Mouse (Mus musculus) neural tube, embryonic 15.5 days (tissue): Measurements from ENCODE around the gene Iffo1. TPM values are rescaled to one million over a fixed set of nuclear protein-coding genes. Genes with fewer than 3 reads are reported as not detected.

ENCODE experiments used
- ATAC-seq: fragments of 200-750 bp; cut with Nextera tagmentation; 2 replicates; pipeline ENCODE4 v1.8.0; 2017; ENCODE audit warnings: mild to moderate bottlenecking, moderate TSS enrichment, moderate library complexity; ENCODE audit not compliant: low FRiP score
- H3K27ac ChIP-seq: fragments of 300-500 bp; sonication (generic); replicated peaks from 2 replicates; pipeline ENCODE4 v1.5.1; 2015; ENCODE audit warnings: mild to moderate bottlenecking, inconsistent platforms
- H3K27me3 ChIP-seq: fragments of 300-500 bp; sonication (generic); replicated peaks from 2 replicates; pipeline ENCODE4 v1.6.1; 2015; ENCODE audit warnings: inconsistent platforms
- H3K36me3 ChIP-seq: fragments of 300-500 bp; sonication (generic); 2 replicates; pipeline ENCODE4 v1.6.1; 2015; ENCODE audit warnings: inconsistent platforms
- H3K4me1 ChIP-seq: fragments of 300-500 bp; sonication (generic); 2 replicates; pipeline ENCODE4 v1.6.1; 2015; ENCODE audit warnings: inconsistent platforms
- H3K4me2 ChIP-seq: fragments of 300-500 bp; sonication (generic); 2 replicates; pipeline ENCODE4 v1.6.1; 2015; ENCODE audit warnings: inconsistent platforms, mild to moderate bottlenecking, moderate library complexity
- H3K4me3 ChIP-seq: fragments of 300-500 bp; sonication (generic); replicated peaks from 2 replicates; pipeline ENCODE4 v1.5.1; 2015; ENCODE audit warnings: mild to moderate bottlenecking, inconsistent platforms
- H3K9ac ChIP-seq: fragments of 300-500 bp; sonication (generic); replicated peaks from 2 replicates; pipeline ENCODE4 v1.6.1; 2015; ENCODE audit warnings: mild to moderate bottlenecking, inconsistent platforms
- H3K9me3 ChIP-seq: fragments of 300-500 bp; sonication (generic); replicated peaks from 2 replicates; pipeline ENCODE4 v1.6.1; 2016; ENCODE audit warnings: inconsistent platforms
- WGBS: fragments of 180-500 bp; shearing (Covaris S2); methylation state at CpG from one replicate; pipeline ENCODE4 v1.1.7; 2015; ENCODE audit warnings: mixed read lengths; 5-methylcytosine and 5-hydroxymethylcytosine counted together
- polyA plus RNA-seq: library from polyadenylated mRNA; unstranded; fragments of >200 nt; fragmentation: Nextera tagmentation; extraction: Ambion mirVana; gene quantifications from 2 replicates; pipeline ENCODE4 v1.2.1, GENCODE M21; 2015

The Iffo1 gene
- polyA plus RNA-seq, 1 experiment from 2014 or later = 24.6 TPM

GRCm38 (mm10) chr6:125175469-125175868 is 30.4 kb downstream of the Iffo1 start:
- WGBS = 93% methylated on average over 5 of the region's 5 CpGs
- no peak overlapping the region for H3K4me2 ChIP-seq

GRCm38 (mm10) chr6:125179601-125180000 is 34.6 kb downstream of the Iffo1 start:
- Histone ChIP-seq H3K27ac (no peak overlapping the region), H3K36me3 (peaks cover 89% of the 10 kb centered on the region), H3K4me2 (no peak overlapping the region), H3K9me3 (no peaks in the 10 kb centered on the region), H3K27me3 (no peaks in the 10 kb centered on the region), H3K4me3 (no peak overlapping the region), H3K4me1 (no peaks in the 10 kb centered on the region), H3K9ac (no peak overlapping the region)
- ATAC-seq = no peak
- 91% methylated on average over 7 of the region's 7 CpGs for WGBS

More at GRCm38 (mm10) chr6:125175469-125175868, 30.4 kb downstream of the Iffo1 start:
- Histone ChIP-seq H3K4me1 (no peaks in the 10 kb centered on the region), H3K9ac (no peak overlapping the region), H3K9me3 (no peaks in the 10 kb centered on the region), H3K4me3 (no peak overlapping the region), H3K27me3 (no peaks in the 10 kb centered on the region), H3K36me3 (peaks cover 92% of the 10 kb centered on the region), H3K27ac (no peak overlapping the region)
- ATAC-seq = no peak

- H3K4me3 ChIP-seq = no peak overlapping the region
- H3K4me1 ChIP-seq = no peaks in the 10 kb centered on the region
- H3K27ac ChIP-seq = no peak overlapping the region
- no peak overlapping the region for H3K4me2 ChIP-seq
- peaks cover 87% of the 10 kb centered on the region for H3K36me3 ChIP-seq
- no peak for ATAC-seq
- H3K9ac ChIP-seq = no peak overlapping the region
- H3K9me3 ChIP-seq = no peaks in the 10 kb centered on the region
- H3K27me3 ChIP-seq = no peaks in the 10 kb centered on the region
- WGBS = 71% methylated on average over 5 of the region's 5 CpGs
These were observed 37.1 kb downstream of the Iffo1 start for GRCm38 (mm10) chr6:125182133-125182532.

DNA sequence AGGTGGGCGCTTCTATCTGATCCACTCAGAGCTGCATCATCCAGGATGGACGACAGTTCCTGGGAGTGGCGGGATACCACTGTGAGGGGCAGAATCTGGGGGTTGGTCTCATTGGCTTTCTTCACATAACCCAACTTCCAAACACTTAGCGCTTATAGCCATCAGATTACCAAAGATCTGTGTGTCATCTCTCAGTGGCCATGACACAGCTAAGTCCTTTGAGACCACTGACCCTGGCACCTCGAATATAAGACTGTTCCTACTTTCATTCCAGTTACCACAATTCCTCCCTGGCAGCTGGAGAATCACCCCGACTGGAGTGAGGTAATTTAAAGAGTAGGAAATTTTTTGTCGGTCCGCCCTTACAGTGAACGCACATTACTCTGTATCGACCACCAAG is 41.2 kb downstream of the Iffo1 start:
- H3K4me1 ChIP-seq = peaks cover 11% of the 10 kb centered on the region
- peaks cover 72% of the 10 kb centered on the region for H3K36me3 ChIP-seq
- no peak overlapping the region for H3K9ac ChIP-seq
- no peak overlapping the region for H3K4me2 ChIP-seq
- no peak overlapping the region for H3K4me3 ChIP-seq
- no peaks in the 10 kb centered on the region for H3K27me3 ChIP-seq
- no peak overlapping the region for H3K27ac ChIP-seq
- no peaks in the 10 kb centered on the region for H3K9me3 ChIP-seq
- WGBS = 93% methylated on average over 10 of the region's 10 CpGs
- no peak for ATAC-seq

DNA sequence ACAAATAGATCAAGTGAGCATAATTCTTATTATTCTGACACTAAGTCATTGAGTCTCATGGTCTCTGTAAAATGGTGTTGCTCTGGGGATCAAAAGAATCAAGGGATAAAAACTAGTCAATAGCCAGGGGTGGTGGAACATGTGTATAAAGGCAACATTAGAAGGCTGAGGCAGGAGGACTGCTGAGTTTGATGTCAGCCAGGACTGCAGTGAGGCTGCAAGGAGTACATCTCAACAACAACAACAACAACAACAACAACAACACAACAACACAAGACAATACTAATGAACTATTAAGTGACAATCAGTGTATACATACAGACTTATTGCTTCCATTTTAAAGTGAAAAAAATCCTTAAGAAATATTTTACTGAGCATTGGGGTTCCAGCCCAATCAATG is 45.8 kb downstream of the Iffo1 start:
- Histone ChIP-seq H3K9ac (peak overlapping the region; percentile 69), H3K27ac (peak overlapping the region; percentile 100; the same call in 1 of the 2 replicates), H3K9me3 (no peaks in the 10 kb centered on the region), H3K27me3 (no peaks in the 10 kb centered on the region), H3K36me3 (peaks cover 50% of the 10 kb centered on the region), H3K4me1 (peaks cover 30% of the 10 kb centered on the region), H3K4me3 (peak overlapping the region; percentile 74), H3K4me2 (peak overlapping the region; percentile 92)
- ATAC-seq = no peak

DNA sequence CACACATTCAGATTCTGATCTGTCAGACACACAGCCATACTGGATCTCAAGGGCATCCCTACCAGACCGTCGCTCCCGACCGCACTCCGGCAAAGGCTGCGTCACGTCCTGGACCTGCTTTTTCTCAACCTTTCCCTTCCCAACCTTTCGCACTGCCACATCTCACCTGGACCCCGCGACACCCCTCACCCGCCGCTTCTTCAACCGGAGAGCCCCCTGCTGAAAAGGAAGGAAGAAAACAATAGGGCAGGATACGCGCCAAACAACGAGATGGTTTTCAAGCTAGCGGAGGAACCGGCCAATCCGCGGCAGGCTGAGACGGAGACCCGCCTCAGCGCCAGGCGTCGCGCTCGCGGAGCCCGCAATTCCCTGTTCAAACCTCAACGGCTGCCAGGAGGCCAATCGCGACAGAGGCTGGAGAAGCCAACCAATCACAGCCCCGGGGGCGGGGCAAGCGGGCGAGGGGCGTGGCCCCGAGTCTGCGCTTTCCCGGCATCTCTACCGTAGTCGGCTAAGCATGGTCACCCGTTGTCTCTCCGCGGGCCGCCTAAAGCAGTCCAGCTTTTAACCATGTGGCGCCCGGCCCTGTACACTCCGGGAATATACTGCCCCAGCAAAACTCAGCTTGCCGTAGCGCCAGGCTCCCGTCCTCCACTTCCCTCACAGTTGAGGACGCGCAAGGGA is 46.4 kb downstream of the Iffo1 start, which contains the start of the genes Ncapd2 and Mrpl51:
Ncapd2 (minus strand) TSS at position 370 of the 684 bp plus-strand sequence.
Mrpl51 (plus strand) TSS at position 470 of the 684 bp plus-strand sequence.
- H3K27me3 ChIP-seq = no peaks in the 10 kb centered on the region
- peak within 1 kb of the TSS; percentile 100 for H3K27ac ChIP-seq
- no peaks in the 10 kb centered on the region for H3K9me3 ChIP-seq
- WGBS = under 1% methylated on average over 54 of the region's 54 CpGs
- H3K36me3 ChIP-seq = peaks cover 43% of the 10 kb centered on the region
- H3K4me2 ChIP-seq = peak within 1 kb of the TSS; percentile 92
- H3K4me1 ChIP-seq = peaks cover 30% of the 10 kb centered on the region
- H3K4me3 ChIP-seq = peak within 1 kb of the TSS; percentile 74
- ATAC-seq = peak; percentile 98
- peak within 1 kb of the TSS; percentile 78 for H3K9ac ChIP-seq

- ATAC-seq = peak; percentile 96
- peak overlapping the region; percentile 78 for H3K9ac ChIP-seq
- peak overlapping the region; percentile 92 for H3K4me2 ChIP-seq
- no peaks in the 10 kb centered on the region for H3K9me3 ChIP-seq
- under 1% methylated on average over 34 of the region's 34 CpGs for WGBS
- peak overlapping the region; percentile 100 for H3K27ac ChIP-seq
- H3K36me3 ChIP-seq = peaks cover 39% of the 10 kb centered on the region
- peak overlapping the region; percentile 74 for H3K4me3 ChIP-seq
- H3K4me1 ChIP-seq = peaks cover 30% of the 10 kb centered on the region
- H3K27me3 ChIP-seq = no peaks in the 10 kb centered on the region
These were observed 47.1 kb downstream of the Iffo1 start for GRCm38 (mm10) chr6:125192016-125192714.

- peak overlapping the region; percentile 74 for H3K4me3 ChIP-seq
- ATAC-seq = no peak
- H3K9ac ChIP-seq = peak overlapping the region; percentile 78
- peak overlapping the region; percentile 100 for H3K27ac ChIP-seq
- no peaks in the 10 kb centered on the region for H3K9me3 ChIP-seq
- peak overlapping the region; percentile 92 for H3K4me2 ChIP-seq
- H3K36me3 ChIP-seq = peaks cover 33% of the 10 kb centered on the region
- 52% methylated on average over 5 of the region's 5 CpGs for WGBS
- H3K27me3 ChIP-seq = no peaks in the 10 kb centered on the region
- H3K4me1 ChIP-seq = peaks cover 30% of the 10 kb centered on the region
These were observed 47.8 kb downstream of the Iffo1 start for GRCm38 (mm10) chr6:125192841-125193240.

DNA sequence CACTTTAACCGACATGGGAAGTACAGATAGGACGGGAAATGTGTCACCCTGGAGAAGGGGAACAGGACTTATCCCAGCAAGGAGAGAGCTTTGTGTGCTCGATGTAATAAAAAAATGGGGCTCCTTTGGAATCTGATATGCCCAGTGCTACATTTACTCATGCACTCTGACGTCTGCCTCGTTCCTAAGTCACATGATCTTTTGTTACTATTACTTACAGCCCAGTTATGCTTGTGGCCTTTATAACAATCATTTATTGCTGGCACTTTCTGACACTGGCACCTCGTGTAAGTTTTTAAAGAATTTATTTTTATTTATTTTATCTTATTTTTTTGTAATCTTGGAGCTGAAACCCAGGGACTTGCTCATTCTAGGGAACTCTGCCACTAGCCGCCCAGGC is 48.3 kb downstream of the Iffo1 start:
- 80% methylated on average over 7 of the region's 7 CpGs for WGBS
- no peak for ATAC-seq
- Histone ChIP-seq H3K9ac (no peak overlapping the region), H3K36me3 (peaks cover 28% of the 10 kb centered on the region), H3K27me3 (no peaks in the 10 kb centered on the region), H3K4me3 (no peak overlapping the region), H3K4me2 (peak overlapping the region; percentile 92; the same call in 1 of the 2 replicates), H3K27ac (no peak overlapping the region), H3K9me3 (no peaks in the 10 kb centered on the region), H3K4me1 (peaks cover 30% of the 10 kb centered on the region)

DNA sequence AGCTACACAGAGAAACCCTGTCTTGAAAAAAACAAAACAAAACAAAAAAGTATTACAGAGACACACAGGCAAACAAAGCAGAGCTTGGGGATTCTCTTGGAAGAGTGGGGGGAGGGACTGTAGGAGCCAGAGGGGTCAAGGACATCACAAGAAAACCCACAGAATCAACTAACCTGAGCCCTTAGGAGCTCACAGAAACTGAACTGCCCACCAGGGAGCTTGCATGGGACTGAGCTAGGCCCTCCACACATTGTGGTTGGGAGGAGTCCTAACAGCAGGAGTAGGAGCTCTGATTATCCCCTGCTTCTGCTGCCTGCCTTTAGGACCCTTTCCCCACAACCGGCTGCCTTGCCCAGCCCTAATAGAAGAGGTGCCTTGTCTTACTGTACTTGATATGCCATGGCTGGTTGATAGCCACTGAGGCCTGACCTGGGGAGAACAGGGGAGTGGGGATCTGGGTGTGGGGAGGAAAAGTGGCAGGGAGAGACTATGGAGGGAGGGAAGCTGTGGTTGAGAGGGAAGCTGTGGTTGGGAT is 50.6 kb downstream of the Iffo1 start:
- H3K9ac ChIP-seq = no peak overlapping the region
- H3K27ac ChIP-seq = no peak overlapping the region
- H3K36me3 ChIP-seq = peaks cover 20% of the 10 kb centered on the region
- H3K4me1 ChIP-seq = peaks cover 22% of the 10 kb centered on the region
- no peaks in the 10 kb centered on the region for H3K27me3 ChIP-seq
- H3K4me2 ChIP-seq = no peak overlapping the region
- no peak for ATAC-seq
- no peaks in the 10 kb centered on the region for H3K9me3 ChIP-seq
- H3K4me3 ChIP-seq = no peak overlapping the region
- WGBS = 21% methylated on average over 1 of the region's 1 CpGs

GRCm38 (mm10) chr6:125196301-125196700 is 51.3 kb downstream of the Iffo1 start:
- no peaks in the 10 kb centered on the region for H3K27me3 ChIP-seq
- no peak overlapping the region for H3K4me3 ChIP-seq
- no peak for ATAC-seq
- H3K27ac ChIP-seq = no peak overlapping the region
- peaks cover 19% of the 10 kb centered on the region for H3K4me1 ChIP-seq
- H3K9me3 ChIP-seq = no peaks in the 10 kb centered on the region
- peaks cover 20% of the 10 kb centered on the region for H3K36me3 ChIP-seq
- 55% methylated on average over 3 of the region's 3 CpGs for WGBS
- no peak overlapping the region for H3K4me2 ChIP-seq
- H3K9ac ChIP-seq = no peak overlapping the region

DNA sequence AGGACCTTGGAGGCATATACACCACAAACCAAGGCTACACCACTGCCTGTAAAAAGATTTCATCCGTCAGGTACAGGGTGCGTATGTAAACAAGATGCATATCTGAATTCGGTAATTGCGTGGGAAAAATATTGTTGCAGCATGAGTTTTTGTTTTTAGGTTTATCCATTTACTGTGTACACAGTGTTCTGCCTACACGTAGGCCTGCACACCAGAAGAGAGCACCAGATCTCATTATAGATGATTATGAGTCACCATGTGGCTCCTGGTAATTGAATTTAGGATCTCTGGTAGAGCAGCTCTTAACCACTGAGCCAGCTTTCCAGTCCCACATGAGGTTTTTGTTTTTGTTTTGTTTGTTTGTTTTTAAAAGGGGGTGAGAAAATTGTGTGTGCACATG is 52.1 kb downstream of the Iffo1 start:
- H3K36me3 ChIP-seq = peaks cover 20% of the 10 kb centered on the region
- H3K9me3 ChIP-seq = no peaks in the 10 kb centered on the region
- ATAC-seq = no peak
- no peaks in the 10 kb centered on the region for H3K27me3 ChIP-seq
- H3K4me2 ChIP-seq = no peak overlapping the region
- peaks cover 19% of the 10 kb centered on the region for H3K4me1 ChIP-seq
- no peak overlapping the region for H3K27ac ChIP-seq
- H3K9ac ChIP-seq = no peak overlapping the region
- no peak overlapping the region for H3K4me3 ChIP-seq
- 90% methylated on average over 5 of the region's 5 CpGs for WGBS
